In the genomic region with DNA sequence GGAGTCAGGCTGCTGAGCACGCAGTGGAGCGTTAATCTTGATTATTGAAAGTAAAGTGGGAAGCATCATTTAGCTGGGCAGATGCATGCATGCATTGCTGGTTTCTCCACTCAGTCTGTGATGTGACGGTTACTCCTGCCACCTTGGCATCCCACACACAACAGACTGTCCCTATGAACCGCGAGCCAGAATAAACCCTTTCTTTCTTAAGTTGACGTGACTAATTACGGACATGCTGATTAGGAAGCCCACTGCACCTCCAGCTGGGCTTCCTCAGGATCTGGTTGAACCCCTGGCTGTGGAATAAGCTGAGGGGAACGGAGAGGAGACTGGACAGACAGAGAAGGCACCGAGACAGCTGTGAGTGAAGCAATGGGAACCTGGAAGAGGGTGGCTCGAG, we compare ENCODE assay signal across 15 mouse cellular contexts. TPM values are rescaled to one million over a fixed set of nuclear protein-coding genes. Genes with fewer than 3 reads are reported as not detected.
A peak's percentile ranks its signal among the peaks of the same experiment; 100 is the strongest.
DNase-seq lines count a peak whose midpoint lies in the region; ATAC-seq lines count a peak whose summit lies in the region.
"Had no signal": no experiment of that assay in that cellular context is flagged by ENCODE, and none has a peak within 500 bp of the region (broad histone marks: within the 10 kb centered on the region; RNA-seq: fewer than 3 reads in every experiment).

No protein-coding gene starts in this region.

- no peak overlapping the region for H3K4me3 ChIP-seq in embryonic facial prominence, embryonic 11.5 days (ENCODE audit: low read depth, low read length)
- no peak overlapping the region for H3K4me3 ChIP-seq in forebrain, embryonic 14.5 days (ENCODE audit: low read depth, low read length)
- H3K4me3 ChIP-seq in hindbrain, embryonic 16.5 days (ENCODE audit: low read length), result no peak overlapping the region; the same call in 1 of the 2 replicates
- no peak overlapping the region for H3K4me3 ChIP-seq in midbrain, embryonic 16.5 days (ENCODE audit: low read depth, low read length)

- ATAC-seq in embryonic facial prominence, embryonic 11.5 days (replicated peaks; ENCODE audit: insufficient number of reproducible peaks, low FRiP score, low TSS enrichment, low read depth), result no peak
- no peak for ATAC-seq in forebrain, embryonic 14.5 days
- ATAC-seq in hindbrain, embryonic 16.5 days, result no peak
- 0 out of 2 replicates have a peak, but pooled peaks have one; percentile 1 for ATAC-seq in midbrain, embryonic 16.5 days
- ATAC-seq: intestine, postnatal 0 days had no signal

- DNase-seq in embryonic facial prominence, embryonic 11.5 days (ENCODE audit: low spot score), result no peak
- DNase-seq in forebrain, embryonic 14.5 days (ENCODE audit: low spot score), result no peak
- DNase-seq in Muller cell, postnatal 12 days (ENCODE audit: inconsistent ontology term), result no peak
- DNase-seq in left cerebral cortex, postnatal 25 days (ENCODE audit: low spot score in 2 of 2), result no peak
- no peak for DNase-seq in kidney, postnatal 4 days
- no peak for DNase-seq in cerebellum, postnatal 36 days
- DNase-seq: adrenal gland, postnatal 14 days; heart, postnatal 14 days; kidney, postnatal 25 days; layer of hippocampus, postnatal 36 days; liver had no signal

- intact Hi-C loops in left cerebral cortex, postnatal 25 days (cut with DNase I), result loop anchor here (1.0 to 2.0 kb wide), 2 partner anchors 36 to 63 kb away; partner anchors contain the start of genes Lrrc75a and Mmgt2

- WGBS in embryonic facial prominence, embryonic 11.5 days, result 64% methylated on average over 10 of the region's 10 CpGs
- 56% methylated on average over 10 of the region's 10 CpGs for WGBS in forebrain, embryonic 14.5 days
- 32% methylated on average over 10 of the region's 10 CpGs for WGBS in hindbrain, embryonic 16.5 days
- WGBS in midbrain, embryonic 16.5 days, result 47% methylated on average over 10 of the region's 10 CpGs

- H3K9me3 ChIP-seq in embryonic facial prominence, embryonic 11.5 days (replicated peaks; ENCODE audit: control insufficient read depth, low read length), result no peaks in the 10 kb centered on the region
- no peaks in the 10 kb centered on the region for H3K9me3 ChIP-seq in forebrain, embryonic 14.5 days (replicated peaks; ENCODE audit: control insufficient read depth, low read length)
- H3K9me3 ChIP-seq in hindbrain, embryonic 16.5 days (ENCODE audit: control insufficient read depth, low read length), result no peaks in the 10 kb centered on the region
- H3K9me3 ChIP-seq in midbrain, embryonic 16.5 days (replicated peaks; ENCODE audit: control insufficient read depth, low read length, poor library complexity, severe bottlenecking), result no peaks in the 10 kb centered on the region
- H3K9me3 ChIP-seq: lung, embryonic 15.5 days had no signal

- no peaks in the 10 kb centered on the region; the same call in 1 of the 2 replicates for H3K36me3 ChIP-seq in embryonic facial prominence, embryonic 11.5 days (replicated peaks; ENCODE audit: control insufficient read depth, insufficient read depth, low read depth, low read length)
- H3K36me3 ChIP-seq in forebrain, embryonic 14.5 days (ENCODE audit: control insufficient read depth, insufficient read depth, low read length), result peaks cover 19% of the 10 kb centered on the region
- no peaks in the 10 kb centered on the region for H3K36me3 ChIP-seq in hindbrain, embryonic 16.5 days (ENCODE audit: control insufficient read depth, insufficient read depth, low read length)
- H3K36me3 ChIP-seq in midbrain, embryonic 16.5 days (ENCODE audit: control insufficient read depth, insufficient read depth, low read length), result 0 out of 2 replicates have a peak, but pooled peaks cover under 1% of the 10 kb centered on the region

- no peaks in the 10 kb centered on the region for H3K27me3 ChIP-seq in embryonic facial prominence, embryonic 11.5 days (ENCODE audit: control insufficient read depth, insufficient read depth, low read length)
- no peaks in the 10 kb centered on the region for H3K27me3 ChIP-seq in forebrain, embryonic 14.5 days (replicated peaks; ENCODE audit: control insufficient read depth, insufficient read depth, low read length)
- no peaks in the 10 kb centered on the region for H3K27me3 ChIP-seq in hindbrain, embryonic 16.5 days (replicated peaks; ENCODE audit: control insufficient read depth, insufficient read depth, low read length)
- no peaks in the 10 kb centered on the region for H3K27me3 ChIP-seq in midbrain, embryonic 16.5 days (ENCODE audit: control insufficient read depth, insufficient read depth, low read depth, low read length)
- H3K27me3 ChIP-seq: lung, embryonic 15.5 days had no signal

- no peaks in the 10 kb centered on the region for H3K4me1 ChIP-seq in embryonic facial prominence, embryonic 11.5 days (ENCODE audit: control insufficient read depth, insufficient read depth, low read length)
- peaks cover 17% of the 10 kb centered on the region for H3K4me1 ChIP-seq in forebrain, embryonic 14.5 days (ENCODE audit: control insufficient read depth, insufficient read depth, low read length)
- peaks cover 10% of the 10 kb centered on the region for H3K4me1 ChIP-seq in hindbrain, embryonic 16.5 days (ENCODE audit: control insufficient read depth, insufficient read depth, low read depth, low read length)
- H3K4me1 ChIP-seq in midbrain, embryonic 16.5 days (ENCODE audit: control insufficient read depth, insufficient read depth, low read length), result peaks cover 23% of the 10 kb centered on the region

- peak overlapping the region; percentile 28 for H3K9ac ChIP-seq in embryonic facial prominence, embryonic 11.5 days (replicated peaks; ENCODE audit: low read length)
- H3K9ac ChIP-seq in forebrain, embryonic 14.5 days (ENCODE audit: low read length), result peak overlapping the region; percentile 65
- peak overlapping the region; percentile 47 for H3K9ac ChIP-seq in hindbrain, embryonic 16.5 days (ENCODE audit: low read depth, low read length)
- H3K9ac ChIP-seq in midbrain, embryonic 16.5 days (ENCODE audit: low read depth, low read length), result peak overlapping the region; percentile 47; the same call in 1 of the 2 replicates

- no peak overlapping the region for H3K27ac ChIP-seq in embryonic facial prominence, embryonic 11.5 days (replicated peaks; ENCODE audit: low read depth, low read length)
- peak overlapping the region; percentile 94; the same call in 1 of the 2 replicates for H3K27ac ChIP-seq in forebrain, embryonic 14.5 days (ENCODE audit: low read depth, low read length)
- H3K27ac ChIP-seq in hindbrain, embryonic 16.5 days (ENCODE audit: low read depth, low read length), result peak overlapping the region; percentile 9; the same call in 1 of the 2 replicates
- H3K27ac ChIP-seq in midbrain, embryonic 16.5 days (ENCODE audit: low read length), result peak overlapping the region; percentile 90
- H3K27ac ChIP-seq: lung, embryonic 15.5 days had no signal

- H3K4me2 ChIP-seq in embryonic facial prominence, embryonic 11.5 days (ENCODE audit: low read depth, low read length), result no peak overlapping the region
- 0 out of 2 replicates have a peak overlapping the region, but pooled peaks have one; percentile 47 for H3K4me2 ChIP-seq in forebrain, embryonic 14.5 days (ENCODE audit: low read length)
- H3K4me2 ChIP-seq in hindbrain, embryonic 16.5 days (ENCODE audit: low read length), result peak overlapping the region; percentile 49
- H3K4me2 ChIP-seq in midbrain, embryonic 16.5 days (ENCODE audit: low read length), result peak overlapping the region; percentile 52

RNA-seq across cellular contexts. Expression of gene Lrrc75a, which starts 35.7 kb away (rescaled TPM):
- 14.2 and 16.8 TPM in 2 replicates for polyA plus RNA-seq in embryonic facial prominence, embryonic 11.5 days (2014; fragmentation: Nextera tagmentation; extraction: Ambion mirVana)
- 9.6 and 9.9 TPM in 2 replicates for polyA plus RNA-seq in forebrain, embryonic 14.5 days (2014; fragmentation: Nextera tagmentation; extraction: Ambion mirVana)
- 8.4 and 9.7 TPM in 2 replicates for polyA plus RNA-seq in hindbrain, embryonic 16.5 days (2015; fragmentation: Nextera tagmentation; extraction: Ambion mirVana)
- polyA plus RNA-seq in midbrain, embryonic 16.5 days (2015; fragmentation: Nextera tagmentation; extraction: Ambion mirVana), result 10.0 and 10.2 TPM in 2 replicates
- total RNA-seq in left cerebral cortex, postnatal 25 days (2021), result 10 to 100 TPM; 18.0 to 20.0 TPM

RNA-seq across cellular contexts. Expression of gene Mmgt2, which starts 35.9 kb away (rescaled TPM):
- 44.4 and 49.9 TPM in 2 replicates for polyA plus RNA-seq in embryonic facial prominence, embryonic 11.5 days (2014; fragmentation: Nextera tagmentation; extraction: Ambion mirVana)
- 27.4 and 29.7 TPM in 2 replicates for polyA plus RNA-seq in forebrain, embryonic 14.5 days (2014; fragmentation: Nextera tagmentation; extraction: Ambion mirVana)
- polyA plus RNA-seq in hindbrain, embryonic 16.5 days (2015; fragmentation: Nextera tagmentation; extraction: Ambion mirVana), result 26.4 and 26.7 TPM in 2 replicates
- 20.4 and 20.6 TPM in 2 replicates for polyA plus RNA-seq in midbrain, embryonic 16.5 days (2015; fragmentation: Nextera tagmentation; extraction: Ambion mirVana)
- 10 to 100 TPM; 18.4 to 20.2 TPM for total RNA-seq in left cerebral cortex, postnatal 25 days (2021)

RNA-seq across cellular contexts. Expression of gene Trpv2, which starts 38.3 kb away (rescaled TPM):
- polyA plus RNA-seq in embryonic facial prominence, embryonic 11.5 days (2014; fragmentation: Nextera tagmentation; extraction: Ambion mirVana), result 4.2 and 5.2 TPM in 2 replicates
- polyA plus RNA-seq in forebrain, embryonic 14.5 days (2014; fragmentation: Nextera tagmentation; extraction: Ambion mirVana), result 13.2 and 17.0 TPM in 2 replicates
- 35.3 and 36.6 TPM in 2 replicates for polyA plus RNA-seq in hindbrain, embryonic 16.5 days (2015; fragmentation: Nextera tagmentation; extraction: Ambion mirVana)
- polyA plus RNA-seq in midbrain, embryonic 16.5 days (2015; fragmentation: Nextera tagmentation; extraction: Ambion mirVana), result 43.5 and 43.7 TPM in 2 replicates
- total RNA-seq in left cerebral cortex, postnatal 25 days (2021), result 10 to 100 TPM; 16.6 to 18.7 TPM
